Mouse (Mus musculus): ENCODE measurements around the gene Pts. TPM values are rescaled to one million over a fixed set of nuclear protein-coding genes. Genes with fewer than 3 reads are reported as not detected.

Gene Pts
- 24.4 and 24.6 TPM in 2 replicates for total RNA-seq (2012; rRNA removed)
- 10 to 100 TPM in 1 of 2 experiments, not detected in 1; 24.6 TPM for polyA plus RNA-seq (2012; ENCODE audit: insufficient read depth in 1 of 2, insufficient read length in 2 of 2, low read depth in 1 of 2, low replicate concordance in 2 of 2, missing spikeins in 1 of 2)

DNA sequence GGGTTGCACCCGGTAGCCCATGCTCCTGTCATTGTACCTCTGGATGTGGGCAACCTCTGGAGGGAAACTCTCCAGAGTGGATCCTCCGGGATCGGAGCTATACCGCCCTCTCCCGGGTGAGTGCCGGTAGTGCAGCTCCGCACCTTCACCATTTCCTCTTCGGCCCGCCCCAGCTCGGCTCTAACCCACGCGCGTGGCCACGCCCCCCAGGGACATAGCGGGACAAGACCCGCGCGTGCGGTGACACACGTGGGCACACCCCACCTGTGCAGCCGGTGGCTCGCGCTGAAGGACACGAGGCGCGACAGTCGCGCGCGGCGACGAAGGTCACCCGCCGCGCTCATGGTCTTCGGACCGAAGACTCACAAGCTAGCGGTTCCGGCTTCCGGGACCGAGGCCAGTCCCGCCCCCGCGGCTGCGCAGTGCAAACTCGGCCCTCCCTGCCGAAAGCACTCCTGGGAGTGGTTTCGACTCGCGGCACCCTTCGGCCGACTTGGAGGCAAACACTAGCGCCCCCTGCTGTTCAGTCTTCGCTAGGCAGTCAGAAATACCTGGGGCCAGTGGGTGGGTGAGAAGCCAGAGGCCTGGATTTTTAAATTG lies at the start of gene Pts:
Pts (minus strand) TSS at position 432 of the 600 bp plus-strand sequence.
- Histone ChIP-seq H3K4me3 (ENCODE audit: control insufficient read depth in 1 of 2, insufficient read depth in 1 of 2, low read depth in 2 of 2, low read length in 2 of 2) (peak within 1 kb of the TSS; percentile 88 to 90), H3K4me1 (ENCODE audit: control insufficient read depth in 1 of 2, insufficient read depth in 2 of 2, low read length in 2 of 2) (peaks cover 0 to 11% of the 10 kb centered on the region in 2 experiments; a peak in 3 of 4 replicates), H3K36me3 (ENCODE audit: control insufficient read depth in 1 of 2, insufficient read depth in 2 of 2, low read length in 2 of 2) (peaks cover 0 to 8% of the 10 kb centered on the region in 2 experiments; a peak in 2 of 4 replicates), H3K27ac (ENCODE audit: control insufficient read depth, low read depth, low read length) (peak within 1 kb of the TSS; percentile 71), H3K9me3 (replicated peaks; ENCODE audit: insufficient read depth, low read length) (no peaks in the 10 kb centered on the region), H3K9ac (ENCODE audit: control insufficient read depth, low read depth, low read length, poor library complexity, severe bottlenecking) (peak within 1 kb of the TSS; percentile 90), H3K79me2 (ENCODE audit: control insufficient read depth, insufficient read depth, low read length, poor library complexity) (peaks cover 8% of the 10 kb centered on the region), H3K27me3 (ENCODE audit: control insufficient read depth in 1 of 2, insufficient read depth in 2 of 2, low read length in 2 of 2) (no peaks in the 10 kb centered on the region)
- DNase-seq (ENCODE audit: low read depth, low spot score): peak; percentile 99
- TF ChIP-seq MAX (IDR thresholded peaks at IDR 0.05; ENCODE audit: low read length): peak; percentile 75
- TF ChIP-seq USF2 (IDR thresholded peaks at IDR 0.05; ENCODE audit: borderline replicate concordance in 1 of 2, insufficient read depth in 1 of 2, low read depth in 1 of 2, low read length in 2 of 2): no peak
- TF ChIP-seq MXI1 (IDR thresholded peaks at IDR 0.05; ENCODE audit: low read depth, low read length): peak; percentile 85
- TF ChIP-seq ZMIZ1 (IDR thresholded peaks at IDR 0.05; ENCODE audit: low read depth, low read length): peak; percentile 63; the same call in 1 of the 2 replicates
- TF ChIP-seq MEF2A (IDR thresholded peaks at IDR 0.05; ENCODE audit: extremely low read depth, insufficient replicate concordance, low read depth, low read length, poor library complexity, severe bottlenecking): no peak
- peak; percentile 98 for TF ChIP-seq ELF1 (IDR thresholded peaks at IDR 0.05; ENCODE audit: low read depth, low read length)
- peak; percentile 86 for TF ChIP-seq HCFC1 (IDR thresholded peaks at IDR 0.05; ENCODE audit: low read depth, low read length)
- TF ChIP-seq UBTF (IDR thresholded peaks at IDR 0.05; ENCODE audit: borderline replicate concordance, insufficient read depth, low read depth, low read length): no peak
- TF ChIP-seq ETS1 (IDR thresholded peaks at IDR 0.05; ENCODE audit: low read depth, low read length): no peak
- 0 out of 2 replicates have a peak, but pooled peaks have one; percentile 11 for TF ChIP-seq RCOR1 (IDR thresholded peaks at IDR 0.05; ENCODE audit: low read depth, low read length)
- peak; percentile 87 for TF ChIP-seq SIN3A (IDR thresholded peaks at IDR 0.05; ENCODE audit: low read length)
- no peak for TF ChIP-seq CHD1 (IDR thresholded peaks at IDR 0.05; ENCODE audit: low read depth, low read length)
- peak; percentile 77 for TF ChIP-seq RAD21 (IDR thresholded peaks at IDR 0.05; ENCODE audit: low read depth, low read length)
- TF ChIP-seq EP300 (IDR thresholded peaks at IDR 0.05; ENCODE audit: low read depth in 1 of 2, low read length in 2 of 2): peak in 1 of 2 experiments; percentile 10; a peak in 1 of 4 replicates
- 0 out of 2 replicates have a peak, but pooled peaks have one; percentile 33 for TF ChIP-seq TCF12 (IDR thresholded peaks at IDR 0.05; ENCODE audit: low read depth, low read length)
- TF ChIP-seq TAL1 (IDR thresholded peaks at IDR 0.05; ENCODE audit: low read length): no peak
- TF ChIP-seq ZC3H11A (IDR thresholded peaks at IDR 0.05; ENCODE audit: low read depth, low read length): peak; percentile 70
- peak; percentile 98 to 100 for TF ChIP-seq POLR2A (IDR thresholded peaks at IDR 0.05; ENCODE audit: control insufficient read depth in 1 of 2, insufficient read depth in 1 of 2, low read depth in 1 of 2, low read length in 2 of 2, poor library complexity in 1 of 2)
- peak; percentile 94 for TF ChIP-seq POLR2AphosphoS2 (IDR thresholded peaks at IDR 0.05; ENCODE audit: low read length)
- no peak for TF ChIP-seq MAFK (IDR thresholded peaks at IDR 0.05; ENCODE audit: borderline replicate concordance, low read depth, low read length)
- TF ChIP-seq BHLHE40 (IDR thresholded peaks at IDR 0.05; ENCODE audit: borderline replicate concordance, low read depth, low read length): no peak
- peak; percentile 97 for TF ChIP-seq NRF1 (IDR thresholded peaks at IDR 0.05; ENCODE audit: insufficient read depth, low read depth, low read length, poor library complexity, severe bottlenecking)
- TF ChIP-seq MYB (IDR thresholded peaks at IDR 0.05; ENCODE audit: low read depth, low read length): no peak; the same call in 1 of the 2 replicates
- no peak for TF ChIP-seq ZKSCAN1 (IDR thresholded peaks at IDR 0.05; ENCODE audit: low read depth, low read length)
- peak; percentile 41; the same call in 1 of the 2 replicates for TF ChIP-seq E2F4 (IDR thresholded peaks at IDR 0.05; ENCODE audit: borderline replicate concordance, low read depth, low read length)
- peak; percentile 21; the same call in 1 of the 2 replicates for TF ChIP-seq TBP (IDR thresholded peaks at IDR 0.05; ENCODE audit: low read depth, low read length)
- TF ChIP-seq POLR2AphosphoS5 (IDR thresholded peaks at IDR 0.05; ENCODE audit: borderline replicate concordance, low read depth, low read length): peak; percentile 69; the same call in 1 of the 2 replicates
- TF ChIP-seq GATA1 (IDR thresholded peaks at IDR 0.05; ENCODE audit: low read depth, low read length): no peak
- peak; percentile 62; the same call in 1 of the 2 replicates for TF ChIP-seq MYC (IDR thresholded peaks at IDR 0.05; ENCODE audit: low read depth, low read length)
- TF ChIP-seq NELFE (IDR thresholded peaks at IDR 0.05; ENCODE audit: low read depth, low read length): peak; percentile 99
- peak; percentile 74 to 96 (median 85) for TF ChIP-seq CTCF (IDR thresholded peaks at IDR 0.05 in 2 of 3, conservative IDR thresholded peaks at IDR 0.05 in 1 of 3; ENCODE audit: control insufficient read depth in 1 of 3, insufficient read depth in 1 of 3, low read depth in 2 of 3, low read length in 3 of 3, poor library complexity in 1 of 3, severe bottlenecking in 1 of 3)
- TF ChIP-seq ZNF384 (IDR thresholded peaks at IDR 0.05; ENCODE audit: low read depth, low read length): no peak
- TF ChIP-seq USF1 (IDR thresholded peaks at IDR 0.05; ENCODE audit: low read depth, low read length): 0 out of 2 replicates have a peak, but pooled peaks have one; percentile 40
- peak; percentile 87 for TF ChIP-seq SMC3 (IDR thresholded peaks at IDR 0.05; ENCODE audit: low read depth, low read length)
- no peak for TF ChIP-seq CHD2 (IDR thresholded peaks at IDR 0.05; ENCODE audit: low read length)

Measured in MEL (cell line).